In genomic region chr12:105834926-105835325, GRCm38 (mm10) we compare ENCODE assay signal across 23 mouse cellular contexts. TPM values are rescaled to one million over a fixed set of nuclear protein-coding genes. Genes with fewer than 3 reads are reported as not detected.
A peak's percentile ranks its signal among the peaks of the same experiment; 100 is the strongest.
DNase-seq lines count a peak whose midpoint lies in the region; ATAC-seq and TF ChIP-seq lines count a peak whose summit lies in the region.
"Had no signal": no experiment of that assay in that cellular context is flagged by ENCODE, and none has a peak within 500 bp of the region (broad histone marks: within the 10 kb centered on the region; RNA-seq: fewer than 3 reads in every experiment).

No protein-coding gene starts in this region.

- no peak for ATAC-seq in liver, embryonic 11.5 days (replicated peaks; ENCODE audit: low FRiP score)
- ATAC-seq in lung, postnatal 0 days: 0 out of 2 replicates have a peak, but pooled peaks have one; percentile 47
- ATAC-seq: forebrain, embryonic 15.5 days; hindbrain, embryonic 16.5 days; Patski had no signal

- no peak for TF ChIP-seq EP300 in lung, postnatal 0 days (IDR thresholded peaks at IDR 0.05)

- no peaks in the 10 kb centered on the region for H3K9me3 ChIP-seq in liver, embryonic 11.5 days (ENCODE audit: control insufficient read depth, low read length)
- no peaks in the 10 kb centered on the region for H3K9me3 ChIP-seq in lung, postnatal 0 days (ENCODE audit: low read length)
- H3K9me3 ChIP-seq: forebrain, embryonic 15.5 days; heart, embryonic 10.5 days; heart, embryonic 15.5 days; kidney, embryonic 15.5 days; limb, embryonic 10.5 days; limb, embryonic 15.5 days; megakaryocyte, embryonic 14.5 days had no signal

- H3K27ac ChIP-seq in liver, adult 2 months (replicated peaks; ENCODE audit: insufficient read depth, low read depth, low read length): peak overlapping the region; percentile 41; the same call in 1 of the 2 replicates
- no peak overlapping the region for H3K27ac ChIP-seq in liver, embryonic 11.5 days (ENCODE audit: low read depth, low read length)
- H3K27ac ChIP-seq in lung, postnatal 0 days (ENCODE audit: low read length): no peak overlapping the region
- H3K27ac ChIP-seq: forebrain, embryonic 15.5 days; heart, embryonic 10.5 days; heart, embryonic 15.5 days; kidney, embryonic 15.5 days; limb, embryonic 10.5 days; limb, embryonic 15.5 days had no signal

- no peaks in the 10 kb centered on the region for H3K79me2 ChIP-seq in liver, adult 2 months (ENCODE audit: control insufficient read depth, insufficient read depth, low read length)

- H3K4me3 ChIP-seq in liver, adult 2 months (ENCODE audit: insufficient read depth, low read depth, low read length): no peak overlapping the region
- no peak overlapping the region for H3K4me3 ChIP-seq in liver, embryonic 11.5 days (ENCODE audit: low read depth, low read length)
- H3K4me3 ChIP-seq in lung, postnatal 0 days (ENCODE audit: low read depth, low read length): no peak overlapping the region
- H3K4me3 ChIP-seq: forebrain, embryonic 15.5 days; heart, embryonic 10.5 days; heart, embryonic 15.5 days; kidney, embryonic 15.5 days; limb, embryonic 10.5 days; limb, embryonic 15.5 days; megakaryocyte, embryonic 14.5 days had no signal

- H3K27me3 ChIP-seq in liver, adult 2 months (ENCODE audit: control insufficient read depth, insufficient read depth, low read length): no peaks in the 10 kb centered on the region
- H3K27me3 ChIP-seq in liver, embryonic 11.5 days (replicated peaks; ENCODE audit: control insufficient read depth, insufficient read depth, low read length): no peaks in the 10 kb centered on the region
- H3K27me3 ChIP-seq in lung, postnatal 0 days (replicated peaks; ENCODE audit: insufficient read depth, low read length): no peaks in the 10 kb centered on the region
- H3K27me3 ChIP-seq: forebrain, embryonic 15.5 days; heart, embryonic 15.5 days; kidney, embryonic 15.5 days; limb, embryonic 15.5 days; megakaryocyte, embryonic 14.5 days; Patski had no signal

- TF ChIP-seq CTCF in liver, adult 2 months (IDR thresholded peaks at IDR 0.05; ENCODE audit: low read depth, low read length): no peak
- no peak for TF ChIP-seq CTCF in lung, postnatal 0 days (IDR thresholded peaks at IDR 0.05)

- no peak overlapping the region for H3K4me2 ChIP-seq in liver, embryonic 11.5 days
- no peak overlapping the region for H3K4me2 ChIP-seq in lung, postnatal 0 days (replicated peaks; ENCODE audit: low read depth, low read length)
- H3K4me2 ChIP-seq: forebrain, embryonic 15.5 days; heart, embryonic 15.5 days; kidney, embryonic 15.5 days; limb, embryonic 15.5 days had no signal

- H3K36me3 ChIP-seq in liver, adult 2 months (ENCODE audit: control insufficient read depth, insufficient read depth, low read length): peaks cover 70% of the 10 kb centered on the region
- peaks cover 36% of the 10 kb centered on the region for H3K36me3 ChIP-seq in liver, embryonic 11.5 days (ENCODE audit: control insufficient read depth, insufficient read depth, low read length)
- H3K36me3 ChIP-seq in lung, postnatal 0 days (ENCODE audit: insufficient read depth, low read length): peaks cover 30% of the 10 kb centered on the region

- intact Hi-C loops in heart, postnatal 14 days (cut with DNase I): no loop called here

- 11% methylated on average over 6 of the region's 6 CpGs for WGBS in liver, adult 2 months
- 83% methylated on average over 6 of the region's 6 CpGs for WGBS in liver, embryonic 11.5 days
- 34% methylated on average over 6 of the region's 6 CpGs for WGBS in lung, postnatal 0 days

- TF ChIP-seq POLR2A in liver, adult 2 months (IDR thresholded peaks at IDR 0.05; ENCODE audit: extremely low read depth, insufficient read depth, low read length): no peak

- DNase-seq in heart, adult 8-10 months (ENCODE audit: low spot score): peak; percentile 16
- no peak for DNase-seq in heart, postnatal 14 days
- DNase-seq in liver, adult 2 months (ENCODE audit: extremely low read depth, low read depth, low spot score): peak; percentile 72
- no peak for DNase-seq in liver, embryonic 11.5 days (ENCODE audit: low spot score)
- peak; percentile 31 for DNase-seq in lung, postnatal 0 days (ENCODE audit: low spot score)
- no peak for DNase-seq in lung, postnatal 14 days
- no peak for DNase-seq in thymus, postnatal 10 days (ENCODE audit: low spot score in 2 of 2)
- DNase-seq: adrenal gland, postnatal 10 days; cerebellum, adult 8-10 months; cerebellum, postnatal 25 days; kidney, adult 18-20 months; kidney, postnatal 25 days; lung, postnatal 4 days; midbrain, embryonic 14.5 days had no signal

- peaks cover 2% of the 10 kb centered on the region for H3K4me1 ChIP-seq in liver, adult 2 months (ENCODE audit: control insufficient read depth, insufficient read depth, low read length)
- no peaks in the 10 kb centered on the region for H3K4me1 ChIP-seq in liver, embryonic 11.5 days (replicated peaks; ENCODE audit: control insufficient read depth, insufficient read depth, low read length)
- H3K4me1 ChIP-seq in lung, postnatal 0 days (ENCODE audit: insufficient read depth, low read depth, low read length): no peaks in the 10 kb centered on the region
- H3K4me1 ChIP-seq: heart, embryonic 10.5 days; kidney, embryonic 15.5 days; limb, embryonic 10.5 days; limb, embryonic 15.5 days had no signal

- H3K9ac ChIP-seq in liver, adult 2 months (ENCODE audit: low read depth, low read length): no peak overlapping the region
- no peak overlapping the region for H3K9ac ChIP-seq in liver, embryonic 11.5 days (ENCODE audit: low read depth, low read length)
- H3K9ac ChIP-seq in lung, postnatal 0 days (replicated peaks; ENCODE audit: low read depth): no peak overlapping the region
- H3K9ac ChIP-seq: forebrain, embryonic 15.5 days; heart, embryonic 15.5 days; kidney, embryonic 15.5 days; limb, embryonic 15.5 days had no signal

RNA-seq across cellular contexts. Expression of gene Papola, which starts 50.4 kb away (rescaled TPM):
- total RNA-seq in heart, adult 8-10 months (2022): 100 to 1,000 TPM; 106 to 123 (median 114) TPM
- 100 to 1,000 TPM; 123 to 140 TPM for total RNA-seq in heart, postnatal 14 days (2021)
- 65.0 and 68.4 TPM in 2 replicates for total RNA-seq in liver, adult 2 months (2014; rRNA removed)
- polyA plus RNA-seq in liver, adult 2 months (2012; rRNA removed): 40.0 and 42.0 TPM in 2 replicates
- 178 and 192 TPM in 2 replicates for polyA plus RNA-seq in liver, embryonic 11.5 days (2014; fragmentation: Nextera tagmentation; extraction: Ambion mirVana)
- 102 and 116 TPM in 2 replicates for polyA plus RNA-seq in lung, postnatal 0 days (2015; fragmentation: Nextera tagmentation; extraction: Ambion mirVana)

Comparison
In these comparisons a context has a peak if more than half of its experiments do, and no peak if none do; other contexts are left out.
1. DNase-seq: peak in heart, adult 8-10 months (single experiment), liver, adult 2 months (single experiment) and lung, postnatal 0 days (single experiment); none in heart, postnatal 14 days (0 of 2), liver, embryonic 11.5 days (single experiment), lung, postnatal 14 days (single experiment) and thymus, postnatal 10 days (0 of 2).